ENCODE assay signal across 23 mouse cellular contexts in the genomic region with DNA sequence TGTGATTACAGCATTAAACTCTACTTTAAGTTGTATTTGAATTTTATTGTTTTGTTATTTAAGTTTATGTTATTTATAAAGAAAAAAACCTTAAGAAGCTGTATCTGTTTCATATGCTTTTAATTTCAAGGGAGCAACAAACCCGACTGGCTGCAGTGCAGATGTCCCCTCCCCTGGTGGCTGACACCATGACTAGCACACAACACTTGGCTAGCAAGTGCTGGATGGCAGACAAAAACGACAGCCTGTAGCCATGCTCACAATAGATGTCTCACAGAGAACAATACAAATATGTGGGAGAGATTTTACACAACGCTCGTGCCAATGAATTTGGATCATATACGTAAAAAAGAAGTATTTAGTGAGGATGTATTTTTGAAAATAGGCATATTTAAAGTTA. TPM values are rescaled to one million over a fixed set of nuclear protein-coding genes. Genes with fewer than 3 reads are reported as not detected.
DNase-seq lines count a peak whose midpoint lies in the region; ATAC-seq and TF ChIP-seq lines count a peak whose summit lies in the region.
"Had no signal": no experiment of that assay in that cellular context is flagged by ENCODE, and none has a peak within 500 bp of the region (broad histone marks: within the 10 kb centered on the region; RNA-seq: fewer than 3 reads in every experiment).

No protein-coding gene starts in this region.

- peak; percentile 65 for TF ChIP-seq CTCF in layer of hippocampus, adult 2 months (conservative IDR thresholded peaks at IDR 0.05)

- peak; percentile 76 for DNase-seq in heart, adult 11 months
- DNase-seq in heart, postnatal 10 days: no peak
- DNase-seq in layer of hippocampus, adult 2 months (ENCODE audit: low spot score in 2 of 2): no peak
- no peak for DNase-seq in layer of hippocampus, postnatal 36 days
- peak; percentile 39 for DNase-seq in 3T3-L1 (ENCODE audit: low read depth, low spot score)
- peak; percentile 39 for DNase-seq in brain, adult 2 months (ENCODE audit: low read depth, low spot score)
- DNase-seq: adrenal gland, postnatal 10 days; B cell, adult 2 months; cerebellum, adult 8-10 months; cerebellum, postnatal 36 days; gastrocnemius, adult 2 months; gastrocnemius, postnatal 25 days; heart, adult 18-20 months; heart, postnatal 14 days; kidney, adult 2 months had no signal

- no peak for ATAC-seq in granulocyte monocyte progenitor cell, adult 5-6 weeks (replicated peaks; ENCODE audit: poor library complexity, severe bottlenecking)
- ATAC-seq: CD4-positive, CD25-positive, alpha-beta regulatory T cell, adult 4 months; intestine, embryonic 16.5 days had no signal

- intact Hi-C loops in heart, postnatal 10 days (cut with DNase I): no loop called here

- H3K4me3 ChIP-seq in layer of hippocampus, adult 2 months: no peak overlapping the region
- H3K4me3 ChIP-seq: embryonic facial prominence, embryonic 13.5 days; forebrain, embryonic 12.5 days; gastrocnemius, adult 2 months; heart, embryonic 13.5 days had no signal

- no peak overlapping the region for H3K27ac ChIP-seq in layer of hippocampus, adult 2 months
- H3K27ac ChIP-seq: embryonic facial prominence, embryonic 13.5 days; forebrain, embryonic 12.5 days; gastrocnemius, adult 2 months; heart, embryonic 13.5 days; hindbrain, embryonic 14.5 days had no signal

RNA-seq across cellular contexts. Expression of gene Fgf7, which starts 56.0 kb away (rescaled TPM):
- total RNA-seq in heart, postnatal 10 days (2021): under 1 TPM; 0.64 to 0.81 TPM
- 1 to 10 TPM in 1 of 2 experiments, under 1 TPM in 1; 0.51 to 1.5 TPM for total RNA-seq in layer of hippocampus, adult 2 months (2021)
- total RNA-seq in layer of hippocampus, postnatal 36 days (2021): under 1 TPM; 0.40 to 0.78 TPM
- total RNA-seq in granulocyte monocyte progenitor cell, adult 5-6 weeks (2014; fragmentation: Nextera tagmentation): not detected in 2 replicates
- total RNA-seq in granulocyte monocyte progenitor cell, adult 5-6 weeks (2017): not detected in 2 replicates
- total RNA-seq: hematopoietic stem cell, adult 5-6 weeks had no signal

Comparison
In these comparisons a context has a peak if more than half of its experiments do, and no peak if none do; other contexts are left out.
1. DNase-seq: peak in heart, adult 11 months (single experiment), 3T3-L1 (single experiment) and brain, adult 2 months (single experiment); none in heart, postnatal 10 days (0 of 2), layer of hippocampus, adult 2 months (0 of 2) and layer of hippocampus, postnatal 36 days (0 of 2).